Mouse (Mus musculus): ENCODE data around the gene Gm45140.

GRCm38 (mm10) chr6:87762161-87762560 lies 73.4 kb downstream of the Gm45140 start:
- TF ChIP-seq POLR2A (IDR thresholded peaks at IDR 0.05; ENCODE audit: borderline replicate concordance, extremely low read depth, insufficient read depth, insufficient read length, poor library complexity, severe bottlenecking) (no peak), CTCF (IDR thresholded peaks at IDR 0.05; ENCODE audit: borderline replicate concordance, extremely low read depth, insufficient read depth, insufficient read length) (no peak)
